Mouse (Mus musculus): ENCODE measurements at regions not wholly inside any gene's neighbourhood (a gene's known extent, or its start where the extent isn't known, plus 50 kb on each side); places are given as distances from the start of the nearest gene placed in this dataset.
"Not testable (repeated sequence)": the region's sequence is repeated elsewhere in the genome, so short reads cannot be mapped to it uniquely, and the experiment has no call there.

DNA sequence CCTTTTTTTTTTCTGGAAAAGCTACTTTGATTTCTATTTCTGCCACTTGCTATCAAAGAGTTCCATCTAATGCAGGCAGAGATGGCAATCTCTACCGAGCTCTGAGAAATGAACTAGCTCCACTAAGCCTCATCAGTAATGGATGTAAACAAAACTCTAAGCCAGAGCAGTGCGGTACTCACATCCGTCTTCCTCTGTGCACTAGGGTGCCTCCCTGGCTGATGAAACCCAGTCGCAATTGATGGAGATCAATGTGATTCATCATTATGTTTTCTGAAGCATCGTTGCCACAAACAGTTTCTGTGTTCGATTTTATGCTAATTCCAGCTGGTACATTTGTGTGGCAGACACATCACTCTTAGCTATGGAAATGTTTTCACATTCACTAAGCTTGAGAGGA is 206.8 kb upstream of the Btg1 start:
- DNase-seq (ENCODE audit: low read depth, low spot score), result no peak

DNA sequence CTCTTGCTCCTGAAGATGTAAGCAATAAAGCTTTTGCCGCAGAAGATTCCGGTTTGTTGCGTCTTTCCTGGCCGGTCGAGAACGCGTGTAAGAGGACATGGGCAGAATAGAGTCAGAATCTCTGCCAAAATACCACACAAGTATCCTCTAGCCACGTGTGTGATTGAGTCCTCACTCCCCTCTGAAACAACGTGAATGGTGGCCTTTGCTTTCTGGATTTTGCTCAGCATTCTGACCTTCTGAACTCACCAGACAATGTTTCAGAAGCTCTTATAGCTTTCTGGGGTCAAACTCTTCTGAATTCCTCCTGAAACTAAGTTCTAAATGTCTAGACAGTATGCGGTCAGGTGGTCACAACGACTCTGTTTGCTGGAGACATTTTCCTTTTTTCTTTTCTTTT is 202.0 kb upstream of the Btg1 start:
- DNase-seq (ENCODE audit: low read depth, low spot score), result no peak

DNA sequence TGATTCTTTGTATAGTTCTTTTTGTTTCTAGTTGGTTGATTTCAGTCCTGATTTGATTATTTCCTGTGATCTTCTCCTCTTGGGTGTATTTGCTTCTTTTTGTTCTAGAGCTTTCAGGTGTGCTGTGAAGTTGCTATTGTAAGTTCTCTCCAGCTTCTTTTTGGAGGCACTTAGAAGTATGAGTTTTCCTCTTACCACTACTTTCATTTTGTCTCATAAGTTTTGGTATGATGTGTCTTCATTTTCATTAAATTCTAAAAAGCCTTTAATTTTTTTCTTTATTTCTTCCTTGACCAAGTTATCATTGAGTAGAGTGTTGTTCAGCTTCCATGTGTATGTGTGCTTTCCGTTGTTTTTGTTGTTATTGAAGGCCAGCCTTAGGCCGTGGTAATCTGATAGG is 195.3 kb upstream of the Btg1 start:
- not testable (repeated sequence) for DNase-seq (ENCODE audit: low read depth, low spot score)

DNA sequence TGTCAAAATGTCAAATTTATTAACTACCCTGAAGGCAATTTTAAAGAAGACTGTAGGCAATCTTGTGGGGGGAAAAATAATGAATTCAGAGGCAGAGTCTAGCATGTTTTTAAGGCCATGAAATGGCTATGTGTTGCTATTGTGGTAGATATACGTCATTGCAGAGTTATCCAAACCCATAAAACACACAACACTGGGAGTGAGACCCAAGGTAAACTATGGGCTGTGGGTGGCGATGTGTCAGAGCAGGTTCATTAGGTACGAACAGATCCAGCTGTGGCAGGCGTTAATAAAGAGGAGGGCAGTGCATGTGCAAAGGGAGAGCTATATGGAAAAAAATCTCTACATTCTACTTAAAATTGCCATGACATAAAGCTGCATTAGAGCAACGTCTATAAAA is 189.4 kb upstream of the Btg1 start:
- DNase-seq (ENCODE audit: low read depth, low spot score), result no peak

DNA sequence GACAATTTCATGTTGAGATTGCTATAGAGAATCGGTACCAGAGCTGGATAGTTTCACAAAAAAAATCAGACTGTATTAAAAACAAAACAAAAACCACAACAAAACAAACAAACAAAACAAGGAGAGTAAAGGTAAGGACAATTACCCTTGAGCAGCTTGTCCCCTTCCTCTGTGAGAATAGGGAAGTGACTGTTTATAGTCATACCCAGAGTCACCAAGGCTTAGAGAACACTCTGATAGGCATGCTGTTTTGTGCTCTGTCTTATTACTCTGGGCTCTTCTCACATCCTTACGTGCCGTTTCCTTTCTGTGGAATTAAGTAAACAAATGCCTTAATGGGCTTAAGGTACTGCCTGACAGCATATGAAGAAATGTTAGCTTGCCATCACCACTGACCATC is 186.7 kb upstream of the Btg1 start:
- DNase-seq (ENCODE audit: low read depth, low spot score), result no peak

DNA sequence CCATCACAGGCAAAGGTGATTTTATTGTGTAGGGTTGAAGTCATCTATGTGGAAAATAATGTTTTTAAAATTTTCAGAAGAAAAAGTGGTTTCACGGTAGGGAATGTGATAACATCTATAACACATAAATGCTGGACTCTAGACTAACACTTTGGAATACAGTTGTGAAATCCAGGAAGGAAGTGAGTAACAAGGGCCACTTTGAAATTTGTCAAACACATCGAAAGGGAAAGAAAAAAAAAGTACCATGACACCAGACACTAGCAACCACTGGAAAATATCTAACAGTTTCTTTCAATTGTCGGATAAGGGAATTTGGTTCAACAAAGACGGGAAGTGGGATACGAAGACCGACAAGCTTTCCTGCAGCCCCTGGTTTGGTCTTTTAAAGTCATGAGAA is 181.7 kb upstream of the Btg1 start:
- no peak for DNase-seq (ENCODE audit: low read depth, low spot score)

DNA sequence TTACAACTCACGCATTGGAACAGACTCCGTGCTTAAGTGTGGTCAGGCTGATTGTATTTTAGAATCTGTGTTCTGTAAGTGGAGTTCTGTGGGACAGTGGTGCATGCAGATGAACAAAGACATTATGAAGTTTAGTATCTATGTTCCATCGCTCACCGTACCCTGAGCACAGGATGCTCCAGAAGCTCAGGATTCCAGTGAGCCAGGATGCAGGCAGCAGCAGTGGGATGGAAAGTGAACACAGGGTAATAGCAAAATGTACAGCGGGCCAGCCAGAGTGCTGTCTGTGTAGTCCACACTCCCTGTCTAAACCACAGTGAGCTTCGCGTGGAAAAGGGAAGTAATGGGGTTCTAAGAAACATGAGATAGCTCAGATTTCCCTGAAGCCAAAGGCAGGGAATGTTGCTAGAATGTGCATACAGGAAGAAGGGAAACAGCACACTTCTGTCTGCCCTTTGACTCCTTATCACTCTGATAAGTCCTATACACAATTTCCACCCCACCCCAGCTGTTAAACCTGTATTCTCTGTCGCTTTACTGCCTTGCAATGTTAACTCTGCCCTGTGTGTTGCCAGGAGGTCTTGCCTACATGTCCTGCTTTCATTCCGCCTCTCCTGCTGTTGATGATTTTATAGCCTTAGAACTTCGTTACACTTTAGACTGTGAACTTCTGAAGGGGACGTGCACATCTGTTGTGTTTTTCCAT is 178.3 kb upstream of the Btg1 start:
- DNase-seq (ENCODE audit: low read depth, low spot score), result no peak

DNA sequence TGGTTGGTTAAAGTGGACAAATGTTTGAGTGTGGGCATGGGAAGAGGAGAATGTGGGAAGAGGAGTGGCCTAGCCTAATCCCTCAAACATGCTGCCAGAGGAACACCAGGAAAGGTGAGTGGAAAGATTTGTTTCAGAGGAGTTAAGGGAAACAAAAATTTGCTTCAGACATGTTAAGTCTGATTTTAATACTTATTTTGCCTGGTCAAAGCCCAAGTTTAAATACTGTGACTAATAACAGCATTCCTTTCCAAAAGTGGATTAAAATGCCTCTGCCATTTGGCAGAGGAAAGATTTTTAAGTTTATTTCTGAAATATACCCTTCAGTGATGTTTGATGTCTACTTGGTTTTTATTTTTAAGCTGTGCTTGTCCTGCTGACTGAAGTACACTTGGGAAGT is 174.6 kb upstream of the Btg1 start:
- no peak for DNase-seq (ENCODE audit: low read depth, low spot score)

DNA sequence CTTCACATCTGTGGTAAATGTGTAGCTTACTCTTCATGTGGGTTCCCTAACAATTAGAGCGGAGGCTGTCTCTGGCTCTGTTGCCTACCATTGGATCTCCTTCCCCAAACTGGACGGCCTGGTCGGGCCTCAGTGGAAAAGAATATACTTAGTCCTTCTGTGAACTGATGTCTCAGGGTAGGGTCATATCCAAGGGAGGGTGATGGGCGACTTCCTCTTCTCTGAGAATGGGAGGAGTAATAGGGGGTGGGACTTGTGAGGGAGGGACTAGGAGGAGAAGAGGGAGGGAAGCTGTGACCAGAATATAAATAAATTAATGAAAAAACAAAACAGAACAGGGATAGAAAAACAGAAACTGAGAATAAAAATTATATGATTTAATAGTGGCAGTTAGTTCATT is 166.5 kb upstream of the Btg1 start:
- DNase-seq (ENCODE audit: low read depth, low spot score), result no peak

DNA sequence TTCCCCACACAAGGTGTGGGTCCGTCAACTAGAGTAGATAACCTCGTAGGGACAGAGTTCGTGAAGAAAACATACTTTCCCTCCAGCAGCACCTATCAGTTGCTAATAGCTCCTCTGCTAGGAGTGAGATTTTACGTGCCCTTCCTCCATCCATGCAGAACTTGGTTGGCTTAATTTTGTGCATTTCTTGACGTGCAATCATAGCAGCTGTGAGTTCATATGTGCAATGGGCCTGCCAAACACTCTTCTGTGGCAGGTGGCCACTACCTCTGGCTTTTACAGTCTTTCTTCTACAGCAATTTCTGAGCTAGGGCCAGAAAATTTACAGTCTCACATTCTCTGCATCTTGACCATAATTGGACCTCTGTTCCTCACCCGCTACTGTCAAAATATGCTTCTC is 161.9 kb upstream of the Btg1 start:
- DNase-seq (ENCODE audit: low read depth, low spot score), result no peak

DNA sequence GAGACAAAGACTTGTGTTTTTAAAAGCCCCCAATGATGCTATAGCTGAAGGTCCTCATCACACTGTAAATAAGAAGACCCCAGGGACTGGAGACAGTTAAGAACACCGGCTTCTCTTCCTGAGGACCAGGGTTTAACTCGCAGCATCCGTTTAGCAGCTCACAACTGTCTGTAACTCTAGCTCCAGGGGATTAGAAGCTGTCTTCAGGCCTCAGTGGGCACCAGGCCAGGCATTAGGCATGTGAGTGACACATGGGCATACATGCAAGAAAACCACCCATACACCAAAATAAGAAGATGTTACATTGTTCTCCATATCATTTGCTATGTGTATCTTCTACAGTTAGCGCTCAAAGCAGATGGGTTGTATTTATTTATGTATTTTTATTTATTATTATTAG is 158.3 kb upstream of the Btg1 start:
- DNase-seq (ENCODE audit: low read depth, low spot score), result no peak

DNA sequence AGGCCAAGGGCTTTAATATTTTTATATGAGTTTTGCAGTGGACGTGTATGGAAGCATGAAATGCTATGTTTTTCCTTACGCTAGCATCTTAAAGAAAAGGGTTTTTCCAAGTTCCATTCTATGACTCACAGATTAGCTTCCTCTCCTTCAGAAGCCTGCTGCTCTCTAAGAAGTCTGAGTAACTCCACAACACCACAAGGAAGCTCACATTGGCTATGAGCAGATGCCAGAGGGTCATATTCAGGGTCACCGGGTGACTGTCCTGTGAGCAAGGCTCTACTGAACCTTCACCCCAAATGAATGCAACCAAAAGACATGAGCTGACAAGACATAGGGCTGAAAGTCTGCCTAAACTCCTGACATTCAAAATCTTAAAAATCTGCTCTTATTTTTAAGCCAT is 157.6 kb upstream of the Btg1 start:
- DNase-seq (ENCODE audit: low read depth, low spot score), result no peak

DNA sequence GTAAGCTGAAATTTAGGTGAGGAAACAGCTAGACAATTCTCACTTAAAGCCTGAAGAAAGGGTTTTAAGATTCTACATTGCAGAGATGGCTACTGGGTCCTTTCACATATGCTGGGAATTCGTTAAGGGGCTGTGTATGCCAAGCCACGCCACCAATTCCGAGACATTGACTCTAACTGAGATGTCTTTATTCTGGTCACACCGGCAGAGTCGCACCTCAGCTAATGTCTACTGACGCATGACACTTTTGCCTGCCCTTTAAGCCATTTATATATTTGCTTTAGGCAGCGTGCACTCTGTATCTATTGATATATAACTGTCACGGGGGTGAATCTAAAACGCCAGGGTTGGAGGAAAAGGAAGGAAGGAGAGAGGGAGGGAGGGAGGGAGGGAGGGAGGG is 156.7 kb upstream of the Btg1 start:
- no peak for DNase-seq (ENCODE audit: low read depth, low spot score)

DNA sequence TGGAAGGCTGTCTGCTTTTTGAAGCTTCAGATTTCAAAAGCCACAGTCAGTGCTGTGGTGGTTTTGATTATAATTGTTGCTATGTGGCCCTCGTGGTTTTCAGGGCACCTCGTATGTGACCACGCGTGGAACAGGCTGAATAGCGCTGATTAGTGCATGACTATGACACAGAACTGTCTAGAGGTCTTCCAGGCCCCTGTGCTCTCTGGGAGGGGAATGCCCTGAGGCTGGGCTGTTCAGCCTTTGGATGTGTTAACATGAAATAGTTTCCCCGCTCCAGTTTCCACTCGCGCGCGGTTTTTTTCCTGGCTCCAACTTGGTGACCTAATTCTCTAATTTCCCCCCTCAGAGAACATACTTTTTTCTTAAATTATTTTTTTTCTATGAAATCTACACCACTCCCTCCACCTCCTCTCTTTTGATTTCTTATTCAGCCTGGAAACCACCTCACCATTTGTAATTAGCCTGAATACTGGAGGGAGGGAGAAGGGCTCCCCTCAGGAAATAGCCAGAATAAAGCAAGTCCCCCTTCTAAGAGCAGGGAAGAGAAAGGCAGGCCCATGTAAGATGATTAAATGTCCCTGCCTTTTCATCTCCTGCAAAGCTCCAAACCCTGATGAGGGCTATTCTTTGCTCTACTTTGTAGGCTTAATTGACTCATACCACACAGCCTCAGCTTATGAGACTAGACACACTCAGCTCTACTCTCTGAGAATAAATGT is 156.0 kb upstream of the Btg1 start:
- no peak for DNase-seq (ENCODE audit: low read depth, low spot score)

DNA sequence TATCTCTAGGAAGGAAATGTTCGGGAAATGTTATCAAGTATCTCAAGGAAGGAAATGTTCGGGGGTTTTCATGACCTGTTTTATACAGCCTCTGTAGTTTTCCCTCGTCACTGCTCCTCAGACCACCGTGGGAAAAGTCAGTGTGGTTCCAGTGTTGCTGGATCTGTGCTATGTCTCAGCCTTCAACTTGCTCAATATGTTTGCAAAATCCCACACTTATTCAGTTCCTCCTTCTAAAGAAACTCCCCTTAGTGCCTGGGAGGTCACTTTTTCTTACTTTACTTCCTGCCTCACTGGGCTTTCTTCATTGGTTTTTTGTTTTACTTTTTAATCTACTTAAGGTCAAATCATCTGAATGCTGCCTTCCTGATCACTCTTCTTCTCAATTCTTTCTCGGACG is 150.8 kb upstream of the Btg1 start:
- DNase-seq (ENCODE audit: low read depth, low spot score), result no peak

DNA sequence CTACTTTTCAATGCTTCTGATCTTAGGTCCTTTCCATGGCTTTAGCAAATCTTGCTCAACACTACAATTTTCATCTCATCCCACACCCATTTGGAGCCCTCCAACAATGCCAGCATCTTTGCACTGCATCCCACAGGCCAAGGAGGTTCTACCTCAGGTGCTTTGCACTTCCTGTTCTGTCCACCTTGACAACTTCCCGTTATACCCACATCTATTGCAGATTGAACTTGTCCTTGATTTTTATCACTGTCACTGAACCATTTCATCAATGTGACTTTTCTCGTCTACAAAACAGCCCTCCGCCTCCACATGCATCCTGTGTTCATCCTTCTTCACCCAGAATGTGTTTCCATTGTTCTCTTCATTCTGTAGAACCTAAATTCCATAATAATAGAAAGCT is 150.0 kb upstream of the Btg1 start:
- no peak for DNase-seq (ENCODE audit: low read depth, low spot score)

DNA sequence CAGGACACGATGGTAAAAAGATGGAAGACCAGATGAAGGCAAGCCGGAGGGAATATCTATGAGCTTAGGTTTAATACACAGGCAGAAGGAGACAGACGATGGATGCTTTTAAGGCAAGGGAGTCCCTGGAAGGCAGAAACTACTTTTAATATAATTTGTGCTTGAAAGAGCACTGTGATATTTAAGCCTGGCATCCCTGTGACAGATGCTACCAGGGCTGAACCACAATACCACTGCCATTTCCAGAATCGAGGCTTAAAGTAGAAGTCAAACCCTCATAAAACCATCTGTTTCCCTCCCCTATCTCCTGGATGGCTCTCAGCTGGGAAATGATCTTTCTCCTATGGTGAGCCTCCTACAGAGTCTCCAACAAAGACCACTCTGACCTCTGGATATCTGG is 149.1 kb upstream of the Btg1 start:
- no peak for DNase-seq (ENCODE audit: low read depth, low spot score)

DNA sequence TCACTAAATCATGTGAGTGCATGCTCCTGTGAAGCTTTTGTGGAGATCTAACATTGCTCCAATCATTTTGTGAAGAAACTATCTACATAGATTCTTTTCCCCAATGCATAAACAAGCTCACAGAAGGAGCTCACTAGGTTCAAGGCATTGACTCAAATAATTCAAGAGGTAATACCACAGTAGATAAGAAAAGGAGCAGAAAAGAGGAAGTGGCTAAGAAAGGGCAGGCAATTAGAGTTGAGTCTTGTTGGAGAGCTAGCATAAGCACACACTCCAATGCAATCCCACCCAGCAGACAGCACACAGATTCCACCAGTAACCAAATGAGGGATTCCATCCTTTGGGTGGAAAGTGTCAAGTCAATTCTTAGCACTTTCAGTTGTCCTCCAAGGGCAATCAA is 145.3 kb upstream of the Btg1 start:
- DNase-seq (ENCODE audit: low read depth, low spot score), result no peak

DNA sequence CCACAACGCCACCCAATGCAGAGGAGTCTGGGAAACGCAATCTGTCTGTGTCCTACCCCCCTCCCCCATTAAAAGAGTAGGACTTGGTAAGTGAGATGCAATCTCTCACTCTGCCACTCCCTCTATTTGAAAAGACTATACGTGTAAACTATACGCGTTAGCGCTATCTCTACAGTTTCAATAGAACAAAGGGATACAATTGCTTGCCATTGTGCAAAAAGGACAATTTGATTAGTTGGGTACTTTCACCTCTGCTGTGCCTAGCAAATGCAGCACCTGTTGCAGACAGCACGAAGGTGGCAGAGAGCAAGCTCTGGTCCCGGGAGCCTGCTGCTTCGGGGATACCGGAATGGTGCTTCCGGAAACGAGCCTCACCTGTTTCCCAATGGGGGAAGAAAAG is 137.5 kb upstream of the Btg1 start:
- DNase-seq (ENCODE audit: low read depth, low spot score), result no peak

DNA sequence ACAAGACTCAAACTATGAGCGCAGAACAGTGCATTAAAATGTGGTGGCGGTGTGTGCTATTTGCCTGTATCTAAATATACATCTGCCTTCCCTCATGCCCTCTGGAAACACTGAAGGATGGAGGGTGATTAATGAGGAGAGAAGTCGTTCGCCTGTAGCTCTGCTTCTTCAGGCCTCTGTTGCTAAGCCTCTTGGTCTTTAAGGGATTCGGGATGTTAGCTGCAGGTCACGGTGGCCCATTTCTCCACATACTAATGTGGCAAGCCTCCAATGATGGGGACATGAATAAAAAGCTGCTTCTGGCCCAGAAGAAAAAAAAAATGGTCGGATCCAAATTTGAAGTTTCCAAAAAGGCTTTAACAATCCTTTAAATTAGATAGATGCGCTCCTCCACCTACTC is 137.0 kb upstream of the Btg1 start:
- no peak for DNase-seq (ENCODE audit: low read depth, low spot score)

DNA sequence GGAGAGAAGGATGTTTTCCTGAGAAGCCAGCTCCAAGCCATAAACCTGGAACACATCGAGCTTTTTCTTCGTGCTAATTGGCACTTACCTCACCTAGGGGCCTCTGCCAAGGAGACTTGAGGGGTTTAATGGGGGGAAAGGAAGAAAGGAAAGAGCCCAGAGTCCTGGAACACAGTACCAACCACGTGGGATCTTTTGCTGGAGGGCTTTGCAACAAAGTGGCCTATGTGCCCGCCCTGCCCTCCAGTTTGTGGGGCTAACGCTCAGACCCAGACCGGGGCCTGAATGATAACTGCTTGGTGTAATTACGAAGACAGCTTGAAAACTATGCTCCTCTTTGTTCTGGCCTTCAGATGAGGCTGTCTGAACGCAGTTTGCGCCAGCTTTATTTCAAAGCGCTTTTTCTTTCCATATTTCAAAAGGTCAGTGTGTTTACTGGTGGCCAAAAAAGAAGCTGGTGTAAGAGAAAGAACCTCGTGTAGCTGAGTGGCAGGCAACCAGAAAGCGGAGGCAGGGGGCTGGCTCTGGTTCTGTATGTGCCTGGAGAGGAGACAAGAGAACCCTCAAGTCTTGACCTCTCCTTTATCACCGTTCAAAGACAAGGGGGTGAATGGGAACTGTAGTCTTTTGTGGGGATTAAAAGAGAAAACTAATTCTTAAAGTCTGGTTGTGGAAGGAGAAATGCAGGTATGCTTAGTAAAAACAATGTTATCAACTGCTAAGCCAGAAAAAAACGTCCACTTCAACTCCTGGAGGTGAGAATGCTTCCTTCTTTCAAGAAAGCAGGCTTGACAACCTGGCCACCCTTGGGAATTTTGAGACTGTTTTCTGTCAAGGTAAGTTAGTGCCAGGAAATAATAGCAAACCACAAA is 136.1 kb upstream of the Btg1 start:
- DNase-seq (ENCODE audit: low read depth, low spot score), result no peak

DNA sequence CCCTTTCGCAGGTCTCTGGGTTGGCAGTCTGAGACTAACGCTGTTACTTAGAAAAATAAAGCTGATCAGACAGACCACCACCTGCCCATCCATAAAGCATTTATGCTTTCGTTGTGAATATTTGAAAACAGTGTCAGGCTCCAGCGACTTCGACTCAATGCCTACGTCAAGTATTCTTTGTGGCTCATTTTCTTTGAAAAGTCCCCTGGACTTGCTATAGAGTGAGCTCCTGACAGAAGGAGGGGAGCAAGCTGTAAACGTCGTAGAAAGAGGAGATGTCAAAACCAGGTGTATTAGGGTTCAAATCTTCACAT is 135.5 kb upstream of the Btg1 start:
- no peak for DNase-seq (ENCODE audit: low read depth, low spot score)

DNA sequence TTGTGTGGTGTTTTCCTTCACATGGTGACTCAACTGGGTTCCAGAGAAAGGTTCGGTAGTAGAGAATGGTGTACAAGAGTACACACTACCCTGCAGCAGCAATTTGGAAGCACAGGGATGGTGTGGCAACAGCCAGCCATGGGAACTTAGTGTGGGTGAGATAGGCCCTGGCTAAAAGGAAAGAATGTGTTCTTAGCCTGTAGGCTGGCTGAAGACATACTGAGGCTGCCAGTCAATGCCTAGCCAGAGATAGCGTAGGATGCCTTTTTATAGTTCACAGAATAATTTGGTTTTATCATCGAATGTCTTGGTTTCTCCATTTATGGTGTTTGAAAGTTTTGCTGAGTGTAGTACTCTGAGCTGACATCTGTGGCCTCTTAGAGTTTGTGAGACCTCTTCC is 130.1 kb upstream of the Btg1 start:
- DNase-seq (ENCODE audit: low read depth, low spot score), result no peak
